Mouse (Mus musculus) CH12.LX (cell line): ENCODE measurements at regions not wholly inside any gene's neighbourhood (a gene's known extent, or its start where the extent isn't known, plus 50 kb on each side); places are given as distances from the start of the nearest gene placed in this dataset.
A peak's percentile ranks its signal among the peaks of the same experiment; 100 is the strongest.

Experiments used
- CHD1 ChIP-seq: IDR thresholded peaks from 2 replicates; pipeline ENCODE4 v1.6.1; 2012; ENCODE audit warnings: low read depth, low read length, improper control_type of control experiment, inconsistent platforms
- CTCF ChIP-seq, 2 experiments: IDR thresholded peaks in 1 of 2; conservative IDR thresholded peaks in 1 of 2; 2 replicates each; pipeline ENCODE4 v1.5.1; 2011 to 2012; ENCODE audit warnings: low read depth in 2 of 2, low read length in 2 of 2, improper control_type of control experiment in 1 of 2, inconsistent platforms in 1 of 2, mild to moderate bottlenecking in 1 of 2, moderate library complexity in 1 of 2
- EP300 ChIP-seq: IDR thresholded peaks from 2 replicates; pipeline ENCODE4 v1.6.1; 2011; ENCODE audit warnings: low read length, improper control_type of control experiment
- GABPA ChIP-seq: IDR thresholded peaks from 2 replicates; pipeline ENCODE4 v1.6.1; 2012; ENCODE audit warnings: low read depth, low read length, improper control_type of control experiment, inconsistent platforms; ENCODE audit not compliant: insufficient replicate concordance
- JUND ChIP-seq: conservative IDR thresholded peaks from 2 replicates; pipeline ENCODE4 v1.6.1; 2011; ENCODE audit warnings: low read depth, low read length, improper control_type of control experiment
- KAT2A ChIP-seq: IDR thresholded peaks from 2 replicates; pipeline ENCODE4 v1.6.1; 2012; ENCODE audit warnings: low read length, improper control_type of control experiment, inconsistent platforms; ENCODE audit not compliant: insufficient replicate concordance
- MAX ChIP-seq: IDR thresholded peaks from 2 replicates; pipeline ENCODE4 v1.6.1; 2011; ENCODE audit warnings: low read length, improper control_type of control experiment
- NELFE ChIP-seq: IDR thresholded peaks from 2 replicates; pipeline ENCODE4 v1.6.1; 2011; ENCODE audit warnings: low read depth, low read length, improper control_type of control experiment
- NRF1 ChIP-seq: IDR thresholded peaks from 2 replicates; pipeline ENCODE4 v1.6.1; 2014; ENCODE audit warnings: low read depth, mild to moderate bottlenecking, inconsistent platforms, low read length, improper control_type of control experiment, moderate library complexity
- PAX5 ChIP-seq: IDR thresholded peaks from 2 replicates; pipeline ENCODE4 v1.6.1; 2012; ENCODE audit warnings: low read length, inconsistent platforms, mixed read lengths
- POLR2A ChIP-seq: IDR thresholded peaks from 2 replicates; pipeline ENCODE4 v1.6.1; 2011; ENCODE audit warnings: low read depth, mild to moderate bottlenecking, improper control_type of control experiment, low read length
- SIN3A ChIP-seq: IDR thresholded peaks from 2 replicates; pipeline ENCODE4 v1.6.1; 2012; ENCODE audit warnings: low read length, improper control_type of control experiment, inconsistent platforms
- TCF12 ChIP-seq: IDR thresholded peaks from 2 replicates; pipeline ENCODE4 v1.6.1; 2014; ENCODE audit warnings: low read depth, mild to moderate bottlenecking, inconsistent platforms, low read length, improper control_type of control experiment
- USF1 ChIP-seq: IDR thresholded peaks from 2 replicates; pipeline ENCODE4 v1.6.1; 2014; ENCODE audit warnings: low read depth, mild to moderate bottlenecking, inconsistent platforms, low read length, improper control_type of control experiment

GRCm38 (mm10) chr16:50788702-50789101, 197.7 kb upstream of the Ccdc54 start:
- TF ChIP-seq NRF1 (no peak), CHD1 (no peak), NELFE (no peak), CTCF (conservative IDR thresholded peaks at IDR 0.05 in 1 of 2, IDR thresholded peaks at IDR 0.05 in 1 of 2; ENCODE audit: low read depth in 2 of 2, low read length in 2 of 2) (no peak), MAX (no peak), USF1 (no peak), SIN3A (no peak), KAT2A (no peak), POLR2A (no peak), GABPA (no peak), EP300 (peak; percentile 57; the same call in 1 of the 2 replicates), TCF12 (no peak), PAX5 (no peak), JUND (no peak)
